Mouse (Mus musculus) intestine, embryonic 15.5 days (tissue): ENCODE results near the gene Snx20. TPM values are rescaled to one million over a fixed set of nuclear protein-coding genes. Genes with fewer than 3 reads are reported as not detected.

ENCODE experiments used
- ATAC-seq: fragments of 200-750 bp; cut with Nextera tagmentation; 2 replicates; pipeline ENCODE4 v1.8.0; 2017; ENCODE audit warnings: moderate TSS enrichment, moderate library complexity
- H3K27ac ChIP-seq: fragments of 300-500 bp; sonication (generic); 2 replicates; pipeline ENCODE4 v1.5.1; 2015; ENCODE audit warnings: mild to moderate bottlenecking, inconsistent platforms
- H3K27me3 ChIP-seq: fragments of 300-500 bp; sonication (generic); replicated peaks from 2 replicates; pipeline ENCODE4 v1.6.1; 2015; ENCODE audit warnings: inconsistent platforms
- H3K36me3 ChIP-seq: fragments of 300-500 bp; sonication (generic); 2 replicates; pipeline ENCODE4 v1.6.1; 2015; ENCODE audit warnings: inconsistent platforms
- H3K4me1 ChIP-seq: fragments of 300-500 bp; sonication (generic); replicated peaks from 2 replicates; pipeline ENCODE4 v1.6.1; 2015; ENCODE audit warnings: inconsistent platforms
- H3K4me2 ChIP-seq: fragments of 300-500 bp; sonication (generic); replicated peaks from 2 replicates; pipeline ENCODE4 v1.6.1; 2015; ENCODE audit warnings: mild to moderate bottlenecking, inconsistent platforms
- H3K4me3 ChIP-seq: fragments of 300-500 bp; sonication (generic); replicated peaks from 2 replicates; pipeline ENCODE4 v1.5.1; 2015; ENCODE audit warnings: inconsistent platforms
- H3K9ac ChIP-seq: fragments of 300-500 bp; sonication (generic); 2 replicates; pipeline ENCODE4 v1.6.1; 2015; ENCODE audit warnings: inconsistent platforms
- H3K9me3 ChIP-seq: fragments of 300-500 bp; sonication (generic); 2 replicates; pipeline ENCODE4 v1.6.1; 2016; ENCODE audit warnings: inconsistent platforms
- WGBS: fragments of 180-500 bp; shearing (Covaris S2); methylation state at CpG from one replicate; pipeline ENCODE4 v1.1.7; 2015; 5-methylcytosine and 5-hydroxymethylcytosine counted together
- polyA plus RNA-seq: library from polyadenylated mRNA; unstranded; fragments of >200 nt; fragmentation: Nextera tagmentation; extraction: Ambion mirVana; gene quantifications from 2 replicates; pipeline ENCODE4 v1.2.1, GENCODE M21; 2015

Snx20 gene
- polyA plus RNA-seq, 1 experiment from 2014 or later, result 5.1 TPM

GRCm38 (mm10) chr8:88633343-88633765 is 2.6 kb downstream of the Snx20 start:
- Histone ChIP-seq H3K4me3 (no peak overlapping the region), H3K9me3 (no peaks in the 10 kb centered on the region), H3K27ac (no peak overlapping the region), H3K9ac (no peak overlapping the region), H3K4me2 (no peak overlapping the region), H3K27me3 (no peaks in the 10 kb centered on the region), H3K36me3 (no peaks in the 10 kb centered on the region), H3K4me1 (peaks cover 8% of the 10 kb centered on the region; the same call in 1 of the 2 replicates)
- 78% methylated on average over 7 of the region's 7 CpGs for WGBS
- no peak for ATAC-seq

- Histone ChIP-seq H3K4me1 (peaks cover 13% of the 10 kb centered on the region; the same call in 1 of the 2 replicates), H3K9me3 (no peaks in the 10 kb centered on the region), H3K9ac (no peak overlapping the region), H3K4me2 (no peak overlapping the region), H3K4me3 (no peak overlapping the region), H3K27me3 (peaks cover 10% of the 10 kb centered on the region), H3K27ac (no peak overlapping the region), H3K36me3 (no peaks in the 10 kb centered on the region)
- ATAC-seq, result no peak
These were observed 4.8 kb downstream of the Snx20 start for GRCm38 (mm10) chr8:88631081-88631480.

DNA sequence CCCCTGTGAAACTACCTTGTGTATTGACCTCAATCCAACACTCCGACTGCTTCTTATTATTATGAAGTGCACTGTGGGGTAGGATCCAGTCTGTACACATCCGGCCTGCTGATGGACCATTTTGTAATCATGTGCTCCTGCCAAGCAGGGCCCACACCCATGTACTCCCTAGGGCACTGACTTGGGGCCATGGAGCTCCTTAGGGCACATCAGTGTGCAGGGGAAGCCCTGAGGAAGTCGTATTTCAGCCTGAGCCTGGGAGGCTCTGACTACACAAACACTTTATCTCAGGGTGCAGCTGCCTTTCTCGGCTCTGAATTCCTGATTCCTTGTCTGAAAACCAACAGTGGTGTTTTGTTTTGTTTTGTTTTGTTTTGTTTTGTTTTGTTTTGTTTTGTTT is 5.7 kb downstream of the Snx20 start:
- Histone ChIP-seq H3K4me1 (peaks cover 9% of the 10 kb centered on the region; the same call in 1 of the 2 replicates), H3K36me3 (no peaks in the 10 kb centered on the region), H3K9ac (no peak overlapping the region), H3K27ac (no peak overlapping the region), H3K27me3 (peaks cover 18% of the 10 kb centered on the region), H3K4me3 (no peak overlapping the region), H3K4me2 (no peak overlapping the region), H3K9me3 (no peaks in the 10 kb centered on the region)
- WGBS, result 62% methylated on average over 4 of the region's 4 CpGs
- no peak for ATAC-seq

GRCm38 (mm10) chr8:88628001-88628774 is 7.7 kb downstream of the Snx20 start:
- Histone ChIP-seq H3K36me3 (no peaks in the 10 kb centered on the region), H3K9me3 (no peaks in the 10 kb centered on the region), H3K27me3 (peaks cover 18% of the 10 kb centered on the region), H3K4me1 (peaks cover 9% of the 10 kb centered on the region; the same call in 1 of the 2 replicates), H3K9ac (peak overlapping the region; percentile 66; the same call in 1 of the 2 replicates), H3K4me3 (peak overlapping the region; percentile 51), H3K27ac (no peak overlapping the region), H3K4me2 (peak overlapping the region; percentile 96)
- no peak; the same call in none of the 2 replicates for ATAC-seq
- 63% methylated on average over 14 of the region's 14 CpGs for WGBS

DNA sequence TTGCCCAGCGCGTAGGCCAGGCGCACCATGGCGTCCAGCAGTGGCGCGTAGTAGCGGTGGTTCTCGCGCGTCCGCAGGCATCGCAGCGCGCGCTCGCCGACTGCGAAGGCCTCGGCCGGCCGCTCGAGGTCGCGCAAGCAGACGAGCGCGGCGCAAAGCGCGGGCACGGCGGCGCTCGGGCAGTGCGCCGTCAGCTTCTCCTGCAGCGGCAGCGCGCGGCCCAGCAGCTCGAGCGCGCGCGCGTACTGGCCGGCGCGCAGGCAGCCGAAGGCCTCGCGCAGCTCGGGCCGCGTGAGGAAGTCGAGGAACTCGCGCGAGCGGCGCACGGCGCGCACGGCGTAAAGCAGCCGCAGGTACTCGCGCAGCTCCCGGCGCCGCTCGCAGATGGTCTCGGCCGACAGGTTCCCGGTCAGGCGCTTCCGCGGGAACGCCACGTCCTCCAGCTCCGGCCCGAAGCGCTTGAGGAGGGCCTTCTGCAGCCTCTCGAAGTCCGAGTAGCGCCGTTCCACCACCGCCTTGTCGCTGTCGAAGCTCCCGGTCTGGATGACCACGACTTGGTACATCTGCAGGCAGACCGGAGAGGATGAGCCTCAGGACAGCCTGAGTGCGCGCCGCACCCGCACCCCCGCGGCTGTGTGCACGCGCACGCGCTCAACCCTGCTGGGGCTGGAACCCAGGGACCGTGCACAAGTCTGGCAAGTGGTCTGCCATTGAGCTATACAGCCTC is 8.5 kb downstream of the Snx20 start:
- ATAC-seq, result peak; percentile 89
- Histone ChIP-seq H3K27ac (no peak overlapping the region), H3K9me3 (no peaks in the 10 kb centered on the region), H3K4me1 (peaks cover 9% of the 10 kb centered on the region; the same call in 1 of the 2 replicates), H3K36me3 (no peaks in the 10 kb centered on the region), H3K4me3 (peak overlapping the region; percentile 51), H3K4me2 (peak overlapping the region; percentile 96), H3K27me3 (peaks cover 18% of the 10 kb centered on the region), H3K9ac (peak overlapping the region; percentile 66)
- WGBS, result under 1% methylated on average over 104 of the region's 105 CpGs

DNA sequence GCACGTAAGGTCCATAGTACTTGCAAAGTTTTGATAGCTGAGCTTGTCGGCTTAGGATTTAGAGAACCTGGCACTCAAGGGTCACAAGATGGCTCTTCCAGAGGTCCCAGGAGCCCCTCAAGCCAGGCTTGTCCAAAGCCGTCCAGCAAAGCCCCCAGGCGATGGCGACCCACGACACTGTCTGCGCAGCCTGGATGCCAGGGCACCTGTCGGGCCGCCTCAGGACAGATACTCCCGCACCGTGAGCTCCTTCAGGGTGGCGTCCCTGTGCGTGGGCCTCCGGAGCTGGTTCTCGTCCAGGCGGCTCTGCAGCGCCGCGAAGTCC is 9.0 kb downstream of the Snx20 start:
- Histone ChIP-seq H3K4me2 (peak overlapping the region; percentile 96), H3K4me3 (peak overlapping the region; percentile 51), H3K4me1 (peaks cover 9% of the 10 kb centered on the region; the same call in 1 of the 2 replicates), H3K9me3 (no peaks in the 10 kb centered on the region), H3K36me3 (no peaks in the 10 kb centered on the region), H3K27ac (no peak overlapping the region), H3K9ac (peak overlapping the region; percentile 66), H3K27me3 (peaks cover 23% of the 10 kb centered on the region)
- 17% methylated on average over 19 of the region's 19 CpGs for WGBS
- no peak for ATAC-seq

GRCm38 (mm10) chr8:88626433-88626832 is 9.5 kb downstream of the Snx20 start:
- Histone ChIP-seq H3K4me3 (no peak overlapping the region), H3K36me3 (no peaks in the 10 kb centered on the region), H3K4me1 (peaks cover 9% of the 10 kb centered on the region; the same call in 1 of the 2 replicates), H3K27ac (no peak overlapping the region), H3K27me3 (peaks cover 23% of the 10 kb centered on the region), H3K4me2 (no peak overlapping the region), H3K9me3 (no peaks in the 10 kb centered on the region), H3K9ac (no peak overlapping the region)
- ATAC-seq, result no peak
- 69% methylated on average over 3 of the region's 3 CpGs for WGBS

GRCm38 (mm10) chr8:88624276-88624675 is 11.7 kb downstream of the Snx20 start:
- H3K4me2 ChIP-seq, result no peak overlapping the region
- H3K27ac ChIP-seq, result no peak overlapping the region
- no peak overlapping the region for H3K4me3 ChIP-seq
- ATAC-seq, result no peak
- H3K4me1 ChIP-seq, result peaks cover 9% of the 10 kb centered on the region; the same call in 1 of the 2 replicates
- no peaks in the 10 kb centered on the region for H3K9me3 ChIP-seq
- peaks cover 23% of the 10 kb centered on the region for H3K27me3 ChIP-seq
- 91% methylated on average over 3 of the region's 3 CpGs for WGBS
- H3K36me3 ChIP-seq, result no peaks in the 10 kb centered on the region
- H3K9ac ChIP-seq, result no peak overlapping the region

DNA sequence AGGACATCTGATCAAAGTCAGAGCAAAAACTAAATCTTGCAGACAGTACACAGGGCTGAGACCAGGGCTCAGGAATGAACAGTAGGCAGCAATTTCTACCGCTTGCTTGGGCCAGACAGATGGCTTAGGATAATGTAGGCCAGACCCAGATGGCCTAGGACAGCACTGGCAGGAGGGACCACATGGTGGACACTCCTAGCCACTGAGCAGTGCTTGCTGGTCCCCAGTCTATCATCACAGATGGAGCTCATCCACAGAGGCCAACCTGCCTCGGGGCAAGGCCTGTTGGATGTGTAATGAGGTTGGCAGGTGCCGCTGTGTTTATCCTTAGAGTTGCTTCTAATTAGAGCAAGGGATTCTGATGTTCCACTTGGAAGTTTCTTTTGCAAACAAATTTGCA is 12.6 kb downstream of the Snx20 start:
- H3K27ac ChIP-seq, result no peak overlapping the region
- 80% methylated on average over 3 of the region's 3 CpGs for WGBS
- H3K4me3 ChIP-seq, result no peak overlapping the region
- H3K4me1 ChIP-seq, result peaks cover 8% of the 10 kb centered on the region; the same call in 1 of the 2 replicates
- no peak for ATAC-seq
- H3K36me3 ChIP-seq, result no peaks in the 10 kb centered on the region
- H3K9ac ChIP-seq, result no peak overlapping the region
- H3K4me2 ChIP-seq, result no peak overlapping the region
- no peaks in the 10 kb centered on the region for H3K9me3 ChIP-seq
- H3K27me3 ChIP-seq, result peaks cover 23% of the 10 kb centered on the region

- H3K4me1 ChIP-seq, result no peaks in the 10 kb centered on the region
- no peaks in the 10 kb centered on the region for H3K36me3 ChIP-seq
- no peak overlapping the region for H3K9ac ChIP-seq
- H3K4me3 ChIP-seq, result no peak overlapping the region
- 1% methylated on average over 8 of the region's 8 CpGs for WGBS
- H3K27me3 ChIP-seq, result 0 out of 2 replicates have a peak, but pooled peaks cover 16% of the 10 kb centered on the region
- peak; percentile 44; the same call in 1 of the 2 replicates for ATAC-seq
- H3K9me3 ChIP-seq, result no peaks in the 10 kb centered on the region
- no peak overlapping the region for H3K4me2 ChIP-seq
- H3K27ac ChIP-seq, result no peak overlapping the region
These were observed 14.5 kb downstream of the Snx20 start for GRCm38 (mm10) chr8:88621408-88621807.

GRCm38 (mm10) chr8:88620931-88621330 is 15.0 kb downstream of the Snx20 start:
- H3K9ac ChIP-seq, result no peak overlapping the region
- no peak for ATAC-seq
- 60% methylated on average over 5 of the region's 5 CpGs for WGBS

DNA sequence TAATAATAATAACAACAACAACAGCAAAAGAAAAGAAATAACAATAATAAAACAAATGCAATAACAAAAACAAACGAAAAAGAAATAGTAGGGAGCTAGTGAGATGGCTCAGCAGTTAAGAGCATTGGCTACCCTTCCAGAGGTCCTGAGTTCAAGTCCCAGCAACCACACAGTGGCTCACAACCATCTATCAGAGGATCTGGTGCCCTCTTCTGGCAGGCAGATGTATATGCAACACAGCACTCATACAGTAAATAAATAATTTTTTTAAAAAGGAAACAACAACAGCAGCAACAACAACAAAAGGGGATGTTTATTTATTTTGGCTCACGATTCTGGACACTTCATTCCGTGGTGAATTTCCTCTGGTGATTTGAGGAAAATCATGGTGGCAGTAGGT is 16.4 kb downstream of the Snx20 start:
- no peaks in the 10 kb centered on the region for H3K36me3 ChIP-seq
- WGBS, result 71% methylated on average over 3 of the region's 3 CpGs

More at GRCm38 (mm10) chr8:88620931-88621330, 15.0 kb downstream of the Snx20 start:
- H3K9me3 ChIP-seq, result no peaks in the 10 kb centered on the region
- H3K27ac ChIP-seq, result no peak overlapping the region
- H3K4me2 ChIP-seq, result no peak overlapping the region
- H3K36me3 ChIP-seq, result no peaks in the 10 kb centered on the region
- H3K4me3 ChIP-seq, result no peak overlapping the region
- 0 out of 2 replicates have a peak, but pooled peaks cover 12% of the 10 kb centered on the region for H3K27me3 ChIP-seq
- no peaks in the 10 kb centered on the region for H3K4me1 ChIP-seq

More for the DNA sequence above, 16.4 kb downstream of the Snx20 start:
- no peak overlapping the region for H3K27ac ChIP-seq
- ATAC-seq, result no peak
- H3K9ac ChIP-seq, result no peak overlapping the region
- H3K4me3 ChIP-seq, result no peak overlapping the region
- 0 out of 2 replicates have a peak, but pooled peaks cover 4% of the 10 kb centered on the region for H3K27me3 ChIP-seq
- H3K4me1 ChIP-seq, result no peaks in the 10 kb centered on the region
- no peak overlapping the region for H3K4me2 ChIP-seq
- H3K9me3 ChIP-seq, result no peaks in the 10 kb centered on the region
